Mouse (Mus musculus): ENCODE measurements around the gene Dclk1. TPM values are rescaled to one million over a fixed set of nuclear protein-coding genes. Genes with fewer than 3 reads are reported as not detected.
"Not testable (repeated sequence)": the region's sequence is repeated elsewhere in the genome, so short reads cannot be mapped to it uniquely, and the experiment has no call there.

The Dclk1 gene
- polyA plus RNA-seq (2015; fragmentation: Nextera tagmentation; extraction: Ambion mirVana) = 189 and 232 TPM in 2 replicates

GRCm38 (mm10) chr3:55241730-55242421 lies at the start of gene Dclk1:
Dclk1 (plus strand) TSS chr3:55242364.
- Histone ChIP-seq H3K9ac (replicated peaks) (peak within 1 kb of the TSS; percentile 84), H3K36me3 (0 out of 2 replicates have a peak, but pooled peaks cover under 1% of the 10 kb centered on the region), H3K27me3 (replicated peaks) (no peaks in the 10 kb centered on the region), H3K9me3 (replicated peaks) (no peaks in the 10 kb centered on the region), H3K27ac (replicated peaks) (peak within 1 kb of the TSS; percentile 97), H3K4me1 (peaks cover 33% of the 10 kb centered on the region), H3K4me3 (replicated peaks) (peak within 1 kb of the TSS; percentile 63), H3K4me2 (peak within 1 kb of the TSS; percentile 67)
- 39% methylated on average over 10 of the region's 10 CpGs for WGBS
- ATAC-seq (ENCODE audit: low FRiP score) = no peak

GRCm38 (mm10) chr3:55193351-55193750 lies 48.8 kb upstream of the Dclk1 start:
- no peak overlapping the region for H3K4me3 ChIP-seq (replicated peaks)
- H3K9ac ChIP-seq (replicated peaks) = no peak overlapping the region
- ATAC-seq (ENCODE audit: low FRiP score) = no peak
- H3K9me3 ChIP-seq (replicated peaks) = no peaks in the 10 kb centered on the region; the same call in 1 of the 2 replicates
- H3K27me3 ChIP-seq (replicated peaks) = no peaks in the 10 kb centered on the region
- 39% methylated on average over 2 of the region's 2 CpGs for WGBS
- no peaks in the 10 kb centered on the region for H3K4me1 ChIP-seq
- H3K36me3 ChIP-seq = no peaks in the 10 kb centered on the region
- no peak overlapping the region for H3K4me2 ChIP-seq
- no peak overlapping the region for H3K27ac ChIP-seq (replicated peaks)

- no peaks in the 10 kb centered on the region for H3K9me3 ChIP-seq (replicated peaks)
- H3K27ac ChIP-seq (replicated peaks) = no peak overlapping the region
- no peaks in the 10 kb centered on the region for H3K36me3 ChIP-seq
- no peak overlapping the region for H3K9ac ChIP-seq (replicated peaks)
- H3K4me1 ChIP-seq = no peaks in the 10 kb centered on the region
- no peak overlapping the region for H3K4me2 ChIP-seq
- WGBS = 72% methylated on average over 8 of the region's 8 CpGs
- no peak overlapping the region for H3K4me3 ChIP-seq (replicated peaks)
- H3K27me3 ChIP-seq (replicated peaks) = no peaks in the 10 kb centered on the region
- ATAC-seq (ENCODE audit: low FRiP score) = no peak
Observed at GRCm38 (mm10) chr3:55194792-55195191, 47.4 kb upstream of the Dclk1 start.

GRCm38 (mm10) chr3:55195581-55196327 lies 46.4 kb upstream of the Dclk1 start:
- Histone ChIP-seq H3K4me1 (no peaks in the 10 kb centered on the region), H3K9me3 (replicated peaks) (no peaks in the 10 kb centered on the region), H3K27me3 (replicated peaks) (no peaks in the 10 kb centered on the region), H3K4me2 (no peak overlapping the region), H3K9ac (replicated peaks) (no peak overlapping the region), H3K4me3 (replicated peaks) (no peak overlapping the region), H3K36me3 (no peaks in the 10 kb centered on the region), H3K27ac (replicated peaks) (no peak overlapping the region)
- no peak for ATAC-seq (ENCODE audit: low FRiP score)
- 75% methylated on average over 5 of the region's 5 CpGs for WGBS

GRCm38 (mm10) chr3:55196328-55196710 lies 45.8 kb upstream of the Dclk1 start:
- WGBS = 70% methylated on average over 2 of the region's 2 CpGs
- no peak overlapping the region for H3K9ac ChIP-seq (replicated peaks)
- H3K4me2 ChIP-seq = no peak overlapping the region
- no peak overlapping the region for H3K4me3 ChIP-seq (replicated peaks)
- no peaks in the 10 kb centered on the region for H3K36me3 ChIP-seq
- no peaks in the 10 kb centered on the region for H3K9me3 ChIP-seq (replicated peaks)
- H3K27ac ChIP-seq (replicated peaks) = no peak overlapping the region
- ATAC-seq (ENCODE audit: low FRiP score) = no peak
- H3K4me1 ChIP-seq = no peaks in the 10 kb centered on the region
- no peaks in the 10 kb centered on the region for H3K27me3 ChIP-seq (replicated peaks)

- WGBS = 91% methylated on average over 11 of the region's 11 CpGs
- H3K4me3 ChIP-seq (replicated peaks); H3K27ac ChIP-seq (replicated peaks): not testable (repeated sequence)
Observed at GRCm38 (mm10) chr3:55203621-55204020, 38.5 kb upstream of the Dclk1 start.

GRCm38 (mm10) chr3:55206413-55206812 lies 35.8 kb upstream of the Dclk1 start:
- WGBS = 99% methylated on average over 2 of the region's 2 CpGs
- no peak overlapping the region for H3K4me3 ChIP-seq (replicated peaks)
- no peaks in the 10 kb centered on the region for H3K36me3 ChIP-seq
- no peaks in the 10 kb centered on the region for H3K27me3 ChIP-seq (replicated peaks)
- H3K4me2 ChIP-seq = no peak overlapping the region
- ATAC-seq (ENCODE audit: low FRiP score) = no peak
- no peak overlapping the region for H3K27ac ChIP-seq (replicated peaks)
- H3K9ac ChIP-seq (replicated peaks) = no peak overlapping the region
- no peaks in the 10 kb centered on the region for H3K4me1 ChIP-seq
- no peaks in the 10 kb centered on the region for H3K9me3 ChIP-seq (replicated peaks)

More at GRCm38 (mm10) chr3:55203621-55204020, 38.5 kb upstream of the Dclk1 start:
- H3K9ac ChIP-seq (replicated peaks); ATAC-seq (ENCODE audit: low FRiP score); H3K27me3 ChIP-seq (replicated peaks); H3K9me3 ChIP-seq (replicated peaks); H3K4me2 ChIP-seq; H3K36me3 ChIP-seq; H3K4me1 ChIP-seq: not testable (repeated sequence)

- Histone ChIP-seq H3K4me2 (no peak overlapping the region), H3K4me1 (no peaks in the 10 kb centered on the region), H3K27ac (replicated peaks) (no peak overlapping the region), H3K9me3 (replicated peaks) (no peaks in the 10 kb centered on the region), H3K9ac (replicated peaks) (no peak overlapping the region), H3K27me3 (replicated peaks) (no peaks in the 10 kb centered on the region), H3K4me3 (replicated peaks) (no peak overlapping the region), H3K36me3 (no peaks in the 10 kb centered on the region)
- WGBS = 39% methylated on average over 6 of the region's 6 CpGs
- peak; percentile 31; the same call in 1 of the 2 replicates for ATAC-seq (ENCODE audit: low FRiP score)
Observed at GRCm38 (mm10) chr3:55207665-55208064, 34.5 kb upstream of the Dclk1 start.

- no peak overlapping the region for H3K27ac ChIP-seq (replicated peaks)
- no peak overlapping the region for H3K4me2 ChIP-seq
- ATAC-seq (ENCODE audit: low FRiP score) = no peak
- H3K4me3 ChIP-seq (replicated peaks) = no peak overlapping the region
- no peak overlapping the region for H3K9ac ChIP-seq (replicated peaks)
- 50% methylated on average over 2 of the region's 2 CpGs for WGBS
- no peaks in the 10 kb centered on the region for H3K36me3 ChIP-seq
- peaks cover 7% of the 10 kb centered on the region; the same call in 1 of the 2 replicates for H3K4me1 ChIP-seq
- H3K9me3 ChIP-seq (replicated peaks) = no peaks in the 10 kb centered on the region
- no peaks in the 10 kb centered on the region for H3K27me3 ChIP-seq (replicated peaks)
Observed at GRCm38 (mm10) chr3:55212254-55212653, 29.9 kb upstream of the Dclk1 start.

GRCm38 (mm10) chr3:55213785-55214184 lies 28.4 kb upstream of the Dclk1 start:
- H3K9me3 ChIP-seq (replicated peaks) = no peaks in the 10 kb centered on the region
- no peak overlapping the region for H3K9ac ChIP-seq (replicated peaks)
- no peaks in the 10 kb centered on the region for H3K27me3 ChIP-seq (replicated peaks)
- H3K4me1 ChIP-seq = peaks cover 7% of the 10 kb centered on the region; the same call in 1 of the 2 replicates
- no peak for ATAC-seq (ENCODE audit: low FRiP score)
- peak overlapping the region; percentile 45; the same call in 1 of the 2 replicates for H3K27ac ChIP-seq (replicated peaks)
- H3K4me3 ChIP-seq (replicated peaks) = no peak overlapping the region
- H3K4me2 ChIP-seq = no peak overlapping the region
- H3K36me3 ChIP-seq = no peaks in the 10 kb centered on the region
- WGBS = 64% methylated on average over 4 of the region's 4 CpGs

GRCm38 (mm10) chr3:55214413-55214812 lies 27.8 kb upstream of the Dclk1 start:
- Histone ChIP-seq H3K4me2 (no peak overlapping the region), H3K4me1 (peaks cover 7% of the 10 kb centered on the region; the same call in 1 of the 2 replicates), H3K27me3 (replicated peaks) (no peaks in the 10 kb centered on the region), H3K9me3 (replicated peaks) (no peaks in the 10 kb centered on the region), H3K4me3 (replicated peaks) (no peak overlapping the region), H3K9ac (replicated peaks) (no peak overlapping the region), H3K36me3 (no peaks in the 10 kb centered on the region), H3K27ac (replicated peaks) (peak overlapping the region; percentile 45)
- no peak; the same call in 1 of the 2 replicates for ATAC-seq (ENCODE audit: low FRiP score)
- 54% methylated on average over 6 of the region's 6 CpGs for WGBS

GRCm38 (mm10) chr3:55222502-55222901 lies 19.7 kb upstream of the Dclk1 start:
- Histone ChIP-seq H3K4me2 (no peak overlapping the region), H3K27ac (replicated peaks) (no peak overlapping the region), H3K9me3 (replicated peaks) (no peaks in the 10 kb centered on the region), H3K27me3 (replicated peaks) (no peaks in the 10 kb centered on the region), H3K4me3 (replicated peaks) (no peak overlapping the region), H3K4me1 (peaks cover 5% of the 10 kb centered on the region; the same call in 1 of the 2 replicates), H3K9ac (replicated peaks) (no peak overlapping the region), H3K36me3 (no peaks in the 10 kb centered on the region)
- ATAC-seq (ENCODE audit: low FRiP score) = no peak
- 95% methylated on average over 2 of the region's 2 CpGs for WGBS

Measured in neural tube, embryonic 15.5 days (tissue).